Mouse (Mus musculus) ES-E14 (cell line): Measurements from ENCODE around the gene Cd52.

Experiments
- CHD2 ChIP-seq: IDR thresholded peaks from 2 replicates; pipeline ENCODE4 v1.6.1; 2014; ENCODE audit warnings: mild to moderate bottlenecking, low read depth, low read length, inconsistent platforms
- MAFK ChIP-seq: IDR thresholded peaks from 2 replicates; pipeline ENCODE4 v1.6.1; 2014; ENCODE audit warnings: mild to moderate bottlenecking, low read depth, low read length, inconsistent platforms; ENCODE audit not compliant: insufficient read depth
- ZNF384 ChIP-seq: IDR thresholded peaks from 2 replicates; pipeline ENCODE4 v1.6.1; 2012; ENCODE audit warnings: low read depth, low read length, inconsistent platforms

- no peak for TF ChIP-seq CHD2
- no peak for TF ChIP-seq ZNF384
- no peak for TF ChIP-seq MAFK
These were observed 32.3 kb downstream of the Cd52 start for GRCm38 (mm10) chr4:134062561-134062960.
